Mouse (Mus musculus): Measurements from ENCODE around the gene Ak1.

- TF ChIP-seq CTCF (IDR thresholded peaks at IDR 0.05; ENCODE audit: borderline replicate concordance, control insufficient read depth, extremely low read depth, insufficient read depth, low read length, poor library complexity) (no peak), POLR2A (IDR thresholded peaks at IDR 0.05; ENCODE audit: control insufficient read depth, extremely low read depth, insufficient read depth, low read length, poor library complexity) (no peak)
Measured at GRCm38 (mm10) chr2:32625873-32626694, 4.5 kb downstream of the Ak1 start.
